Mouse (Mus musculus): Measurements from ENCODE around the gene Naaladl1.

Naaladl1 gene

DNA sequence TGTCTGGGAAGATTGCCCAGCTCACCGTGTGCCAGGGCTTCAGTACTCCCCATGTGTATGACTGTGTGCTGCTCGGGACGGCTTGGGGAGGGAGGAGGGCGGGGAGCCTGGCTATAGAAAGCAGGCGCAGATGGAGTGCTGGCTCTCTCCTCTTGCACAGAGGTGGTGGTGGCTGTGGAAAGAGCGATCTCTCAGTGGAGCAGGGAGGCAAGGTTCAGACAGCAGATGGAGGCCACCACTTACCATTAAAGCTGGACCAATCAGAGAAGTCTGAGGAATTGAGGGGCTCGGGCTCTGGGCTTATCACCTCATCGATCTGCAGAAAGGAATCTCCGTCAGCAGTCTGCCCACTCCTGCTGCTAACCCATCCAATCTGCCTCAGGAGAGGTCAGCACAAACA lies 23.4 kb upstream of the Naaladl1 start, which contains the start of gene Gm28374:
Gm28374 (minus strand) TSS at position 101 of the 400 bp plus-strand sequence.
- DNase-seq (ENCODE audit: low spot score in 2 of 2): no peak

DNA sequence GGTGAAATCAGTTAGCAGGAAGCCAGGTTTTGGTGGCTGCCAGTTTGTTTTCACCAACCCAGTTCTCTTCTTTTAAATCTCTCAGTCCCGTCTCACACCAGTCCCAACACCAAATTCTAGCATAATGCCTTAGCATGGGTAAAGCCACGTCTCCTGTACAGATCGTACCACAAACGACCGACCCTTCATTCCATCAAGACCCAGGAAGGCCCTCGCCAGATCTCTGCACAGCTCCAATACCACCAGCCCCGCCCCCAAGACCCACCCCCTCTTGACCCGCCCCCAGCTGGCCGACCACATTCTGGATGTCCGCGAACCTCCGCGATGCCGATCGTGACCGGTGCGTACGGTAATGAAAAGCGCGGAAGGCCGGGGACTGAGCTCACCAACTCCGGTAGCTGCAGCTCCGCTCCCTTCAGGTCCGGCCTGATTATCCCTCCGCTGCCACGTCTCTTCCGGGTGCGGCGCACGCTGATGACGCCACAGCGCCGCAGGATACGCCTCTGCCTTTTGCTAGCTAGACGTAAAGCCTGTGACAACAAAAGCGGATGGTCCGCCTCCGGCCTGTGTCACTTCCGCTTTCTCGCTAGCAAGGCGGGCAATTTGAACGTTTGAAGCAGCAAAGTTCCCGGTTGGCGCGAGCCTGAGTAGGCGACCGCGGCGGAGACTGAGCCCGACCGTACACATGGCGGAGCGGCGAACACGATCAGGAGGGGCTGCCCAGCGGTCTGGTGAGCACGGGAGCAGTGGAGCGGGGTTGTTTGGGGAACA lies 20.9 kb upstream of the Naaladl1 start, which contains the start of the genes Zfpl1 and Cdca5:
Zfpl1 (minus strand) TSS at position 479 of the 771 bp plus-strand sequence.
Cdca5 (plus strand) TSS at position 506 of the 771 bp plus-strand sequence.
- DNase-seq (ENCODE audit: low spot score in 2 of 2): peak; percentile 96 to 97

DNA sequence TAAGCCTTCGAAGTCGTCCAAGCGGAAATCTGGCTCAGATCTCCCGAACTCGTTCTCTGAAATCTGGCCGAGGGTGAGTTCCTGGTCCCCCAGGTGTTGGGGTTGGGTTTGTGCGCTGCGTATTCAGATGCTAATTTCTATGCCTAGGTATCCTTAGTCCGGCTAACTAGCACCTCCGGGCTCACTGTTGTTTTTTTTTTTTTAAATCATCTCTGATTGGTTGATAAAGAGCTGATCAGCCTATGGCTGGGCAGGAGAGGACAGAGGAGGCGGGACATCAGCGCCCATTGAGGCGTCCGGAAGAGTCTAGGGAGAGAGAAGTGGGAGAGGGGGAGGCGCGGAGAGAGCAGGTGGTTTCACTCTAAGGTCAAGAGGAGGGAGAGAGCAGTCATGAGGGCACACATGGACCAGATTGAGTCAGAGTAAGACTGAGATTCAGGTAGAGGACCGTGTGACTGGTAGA lies 20.1 kb upstream of the Naaladl1 start:
- peak in 1 of 2 experiments; percentile 48 for DNase-seq (ENCODE audit: low spot score in 2 of 2)

DNA sequence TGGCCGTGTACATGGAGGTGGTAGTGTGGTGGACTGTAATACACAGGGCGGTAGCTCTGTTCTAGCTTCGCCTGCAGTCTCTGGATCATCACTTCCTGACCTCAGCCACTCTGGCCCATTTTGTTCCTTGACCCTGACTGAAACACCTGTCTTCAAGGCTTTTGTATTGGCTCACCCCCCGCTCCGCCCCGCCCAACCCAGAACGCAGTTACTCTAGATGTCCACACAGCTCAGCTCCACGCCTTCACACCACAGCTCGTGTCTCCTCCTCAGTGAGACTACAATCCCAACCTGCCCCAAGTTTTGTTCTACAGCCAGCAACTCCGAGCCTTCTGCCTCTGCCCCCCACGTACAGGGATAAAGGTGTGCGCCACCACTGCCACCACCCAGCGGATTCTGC lies 16.7 kb upstream of the Naaladl1 start:
- DNase-seq (ENCODE audit: low spot score in 2 of 2): no peak

DNA sequence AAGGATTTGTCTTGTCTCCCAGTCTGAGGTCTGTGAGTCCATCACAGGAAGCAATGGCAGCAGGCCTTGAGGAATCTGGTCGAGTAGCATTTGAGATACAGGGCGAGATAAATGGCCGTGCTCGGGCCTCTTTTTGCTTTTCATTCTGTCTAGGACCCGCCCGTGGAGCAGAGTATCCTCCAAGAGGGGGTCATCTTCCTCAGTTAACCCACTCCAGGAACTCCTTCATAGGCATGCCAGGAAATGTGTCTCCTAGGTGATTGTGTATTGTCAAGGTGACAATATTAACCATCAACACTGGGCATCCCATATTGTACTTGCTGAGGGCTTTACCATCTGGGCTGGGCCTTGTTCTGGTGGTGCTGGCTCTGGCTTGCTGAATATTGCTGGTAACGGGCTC lies 11.5 kb upstream of the Naaladl1 start, which contains the start of gene AC131692.1:
AC131692.1 (plus strand) TSS at position 301 of the 400 bp plus-strand sequence.
- DNase-seq (ENCODE audit: low spot score in 2 of 2): no peak

DNA sequence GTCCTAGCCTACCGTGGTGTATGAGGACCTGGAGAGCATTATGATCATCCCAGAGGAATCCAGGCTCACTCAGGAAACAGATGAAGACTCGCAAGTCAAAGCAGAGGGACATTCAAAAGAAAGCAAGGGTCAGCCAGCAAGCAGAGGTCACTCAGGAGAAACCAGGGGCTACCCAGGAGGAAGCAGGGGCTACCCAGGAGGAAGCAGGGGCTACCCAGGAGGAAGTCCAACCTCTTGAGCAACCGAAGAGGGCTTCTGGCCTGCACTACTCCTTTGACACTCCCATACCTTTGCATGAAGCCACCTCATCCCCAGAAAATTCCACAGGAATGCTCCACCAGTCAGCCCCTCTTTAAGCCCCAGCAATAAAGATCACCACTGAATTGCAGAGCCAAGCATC lies 7.7 kb upstream of the Naaladl1 start:
- no peak for DNase-seq (ENCODE audit: low spot score in 2 of 2)

DNA sequence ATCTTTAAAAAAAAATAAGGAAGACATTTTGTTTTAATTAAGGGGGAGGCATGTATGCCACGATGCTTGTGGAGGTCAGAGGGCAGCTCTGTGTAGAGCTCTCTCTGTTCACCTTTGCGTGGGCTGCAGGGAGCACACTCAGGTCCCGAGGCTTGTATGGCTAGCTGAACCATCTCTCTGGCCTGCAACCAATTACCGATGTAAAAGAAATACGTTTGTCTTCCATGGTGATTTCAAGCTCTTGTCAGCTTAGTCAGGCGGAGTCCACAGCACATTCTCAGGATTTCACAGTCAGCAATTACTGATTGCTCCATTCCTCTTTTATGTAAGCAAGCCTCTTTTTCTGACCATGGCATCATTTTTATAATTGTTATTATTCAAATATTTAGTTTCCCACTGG lies 4.4 kb upstream of the Naaladl1 start:
- no peak for DNase-seq (ENCODE audit: low spot score in 2 of 2)

DNA sequence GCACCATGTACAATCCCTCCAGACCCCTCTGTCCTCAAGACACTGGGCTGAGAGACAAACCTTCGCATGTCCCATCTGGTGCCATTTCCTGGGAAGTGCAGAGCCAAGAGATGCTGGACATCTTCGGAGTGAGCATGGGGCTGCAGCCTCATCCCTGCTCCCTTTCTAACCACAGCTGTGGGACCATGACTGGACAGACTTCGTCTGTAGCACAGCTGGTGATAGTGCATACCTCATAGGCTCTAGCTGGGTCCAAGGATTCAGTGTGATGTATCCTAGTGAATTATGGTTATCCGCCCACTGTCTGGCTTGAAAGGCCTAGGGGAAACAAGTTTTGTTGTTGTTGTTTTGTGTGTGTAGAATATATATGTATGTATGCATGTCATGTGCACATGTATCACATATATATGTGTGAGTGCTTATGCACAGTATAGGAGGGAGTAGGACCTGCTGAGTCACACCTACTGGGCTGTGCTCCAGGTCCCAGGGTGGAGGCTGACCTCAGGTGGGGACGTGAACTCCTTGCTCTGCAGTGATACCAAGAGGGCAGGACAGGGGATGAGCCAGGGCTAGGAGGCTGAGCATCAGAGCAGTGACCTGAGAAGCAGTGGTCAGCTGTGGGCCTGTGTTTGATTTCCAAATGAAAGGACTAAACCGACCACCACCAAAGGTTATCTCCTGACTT lies 3.3 kb upstream of the Naaladl1 start:
- no peak for DNase-seq (ENCODE audit: low spot score in 2 of 2)

DNA sequence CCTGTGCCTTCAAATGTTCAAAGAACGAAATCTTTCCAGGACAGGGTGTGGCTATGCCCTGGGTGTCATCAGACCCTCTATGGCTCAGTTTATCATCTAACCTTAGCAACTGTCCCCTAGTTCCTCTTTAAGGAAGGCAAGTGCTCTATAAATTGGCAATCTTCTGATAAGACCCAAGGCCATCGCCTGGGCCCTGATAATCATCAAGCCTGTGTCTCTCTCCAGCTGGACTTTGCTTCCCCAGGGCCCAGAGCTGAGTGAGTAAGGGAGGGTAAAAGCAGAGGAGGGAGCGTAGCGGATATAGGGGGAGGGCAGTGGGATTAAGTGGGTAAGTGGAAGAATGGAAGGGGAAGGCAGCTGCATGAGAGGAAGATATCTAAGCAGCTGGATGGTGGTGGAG lies 1.1 kb upstream of the Naaladl1 start:
- DNase-seq (ENCODE audit: low spot score in 2 of 2): no peak

DNA sequence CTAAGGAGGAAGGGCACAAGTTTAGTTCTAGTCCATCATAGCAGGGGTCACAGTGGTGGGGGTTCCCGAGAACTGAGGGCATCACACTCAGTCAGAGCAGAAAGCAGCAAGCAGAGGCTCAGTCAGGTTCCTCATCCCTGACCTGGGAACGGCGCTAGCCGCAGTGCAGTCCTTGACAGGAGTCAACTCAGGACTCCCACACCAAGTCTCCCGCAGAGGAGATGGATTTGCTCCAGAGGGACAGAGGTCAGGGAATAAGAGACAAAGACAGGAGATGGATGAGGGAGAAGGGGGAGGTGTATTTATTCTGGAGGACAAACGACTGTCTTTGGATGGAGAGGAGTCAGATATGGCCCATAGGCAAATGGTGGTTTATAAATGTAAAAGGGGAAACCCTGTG lies 7.5 kb downstream of the Naaladl1 start:
- DNase-seq (ENCODE audit: low spot score in 2 of 2): no peak

DNA sequence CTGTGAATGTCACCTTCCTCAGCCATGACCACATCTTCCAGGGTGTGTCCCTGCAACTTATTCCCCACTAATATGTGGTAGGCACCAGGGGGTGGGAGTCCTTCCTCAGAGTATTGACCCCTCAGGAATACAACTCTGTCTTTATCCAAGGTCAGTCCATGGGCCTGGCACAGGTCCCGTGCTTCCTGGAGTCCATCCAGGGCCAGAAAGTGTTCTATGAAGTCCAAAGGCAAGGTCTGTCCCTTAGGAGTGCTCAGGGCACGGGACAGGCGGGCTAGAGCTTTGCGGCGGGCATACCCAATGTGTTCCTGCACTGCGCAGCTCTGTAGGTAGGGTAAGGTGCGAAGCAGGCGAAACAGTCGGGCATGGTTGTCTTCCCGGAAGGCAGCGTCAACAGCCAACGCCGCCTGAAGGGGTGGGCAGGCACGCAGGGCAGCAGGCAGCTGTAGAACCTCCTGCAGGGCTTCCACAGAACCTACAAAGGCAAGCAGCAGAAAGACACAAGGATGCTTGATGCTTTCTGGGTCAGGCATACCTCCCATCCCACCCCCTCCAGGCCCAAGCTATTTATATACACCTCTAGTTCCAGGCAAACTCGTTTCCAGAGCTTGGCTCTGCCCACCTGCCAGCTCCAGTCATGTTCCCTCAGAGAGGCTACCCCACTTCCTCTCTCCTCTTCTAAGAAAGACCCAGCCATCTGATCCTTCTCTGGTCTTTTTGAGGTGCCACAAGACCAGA lies 10.7 kb downstream of the Naaladl1 start:
- DNase-seq (ENCODE audit: low spot score in 2 of 2): no peak

DNA sequence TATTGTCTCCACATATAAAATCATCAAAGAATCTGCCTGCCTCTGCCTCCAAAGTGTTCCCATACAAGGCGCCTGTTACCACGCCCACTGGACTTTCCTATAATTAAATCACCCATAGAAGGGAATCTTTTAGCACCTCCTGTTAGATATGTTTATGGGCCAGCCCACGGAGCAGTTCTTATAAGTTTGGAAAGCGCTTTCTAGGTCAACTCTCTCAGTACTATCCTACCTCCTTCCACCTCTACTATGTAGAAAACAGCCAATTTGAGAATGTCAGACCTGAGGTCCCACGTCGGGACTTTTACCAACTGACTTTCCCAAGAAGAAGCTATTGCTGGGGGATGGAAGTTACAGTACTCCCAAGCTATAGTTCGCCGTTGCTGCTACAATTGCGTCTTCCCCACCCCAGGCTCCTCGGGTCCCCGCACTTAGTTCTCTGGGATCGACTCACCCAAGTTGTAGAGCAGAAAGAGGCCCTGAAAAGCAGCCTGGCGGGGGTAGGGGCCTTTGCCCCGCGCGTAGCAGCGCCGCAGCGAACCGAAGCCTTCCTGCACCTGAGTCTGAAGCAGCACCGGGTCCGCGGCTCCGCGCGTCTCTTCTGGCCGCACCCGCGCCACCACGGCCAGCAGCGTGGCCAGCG lies 11.9 kb downstream of the Naaladl1 start:
- no peak for DNase-seq (ENCODE audit: low spot score in 2 of 2)

DNA sequence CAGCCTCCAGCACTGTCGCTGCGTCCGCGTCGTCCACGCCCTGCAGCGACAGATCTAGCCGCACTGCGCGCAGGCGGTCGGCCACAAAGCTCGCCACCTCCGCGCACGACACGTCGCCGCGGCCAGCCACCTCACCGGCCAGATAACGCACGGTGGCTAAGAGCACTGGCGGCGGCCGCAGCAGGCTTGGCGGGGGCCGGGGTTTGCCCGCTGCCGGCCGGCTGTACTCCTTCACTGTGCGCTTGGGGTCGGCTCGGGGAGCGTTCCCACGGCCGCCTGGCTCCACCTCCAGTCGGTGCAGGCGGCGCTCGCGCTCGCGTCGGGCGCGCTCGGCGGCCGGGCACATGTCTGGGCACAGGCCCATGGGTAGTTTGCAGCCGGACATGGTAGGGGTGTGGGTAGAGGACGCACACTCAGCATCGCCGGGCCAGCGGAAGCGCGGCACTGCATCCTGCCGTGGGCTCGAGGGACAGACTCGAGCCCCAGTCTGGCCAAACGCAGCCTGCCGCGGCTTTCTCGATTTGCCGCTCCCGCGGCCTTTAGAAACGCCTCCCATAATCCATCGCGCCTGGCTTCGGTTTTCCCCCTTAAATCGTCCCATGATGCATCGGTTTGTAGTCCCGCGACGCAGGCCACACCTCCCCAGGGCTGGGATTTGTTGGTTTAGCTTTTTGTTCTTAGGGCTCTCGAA lies 12.5 kb downstream of the Naaladl1 start, which contains the start of gene Sac3d1:
Sac3d1 (minus strand) TSS at position 665 of the 691 bp plus-strand sequence.
- peak; percentile 81 to 86 for DNase-seq (ENCODE audit: low spot score in 2 of 2)

DNA sequence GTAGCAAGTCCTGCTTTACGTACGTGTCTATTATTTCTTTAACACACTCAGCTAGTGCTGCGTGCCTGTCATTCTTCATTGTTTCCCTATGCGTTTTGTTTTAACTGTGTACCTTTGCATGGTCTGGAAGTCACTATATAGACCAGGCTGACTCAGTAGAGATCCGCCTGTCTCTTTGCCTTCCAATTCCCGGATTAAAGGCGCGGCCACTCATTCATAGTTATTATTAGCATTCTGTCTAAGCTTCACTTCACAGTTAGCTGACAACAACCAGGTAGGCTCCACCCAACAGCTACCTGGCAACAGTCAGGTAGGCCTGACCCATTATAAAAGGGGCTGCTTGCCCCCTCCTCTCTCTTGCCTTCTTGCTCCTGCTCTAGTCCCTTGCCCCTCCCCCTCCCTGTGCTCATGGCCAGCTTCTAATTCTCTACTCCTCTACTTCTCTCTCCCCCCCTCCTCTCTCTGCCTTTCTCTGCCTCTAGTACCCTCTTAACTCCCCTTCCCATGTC lies 13.1 kb downstream of the Naaladl1 start:
- no peak for DNase-seq (ENCODE audit: low spot score in 2 of 2)

DNA sequence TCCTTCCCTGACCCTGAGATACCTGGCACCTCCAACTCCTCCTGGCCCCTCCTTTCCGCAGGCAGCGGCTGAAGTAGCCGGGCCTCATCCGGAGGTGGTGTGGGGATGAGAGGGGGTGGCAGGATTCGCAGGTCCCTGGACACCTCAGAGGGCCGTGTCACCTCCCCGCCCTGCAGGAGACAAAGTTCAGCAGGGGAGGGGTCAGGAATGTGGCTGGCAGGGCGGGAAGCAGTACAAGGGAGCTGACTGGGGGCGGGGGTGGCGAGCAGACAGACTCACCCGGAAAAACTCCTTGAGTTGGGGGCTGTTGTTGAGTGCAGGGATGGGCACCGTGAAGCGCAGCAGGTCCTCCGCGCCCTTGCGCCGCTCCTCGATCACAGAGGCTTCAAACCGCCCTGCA lies 16.2 kb downstream of the Naaladl1 start:
- DNase-seq (ENCODE audit: low spot score in 2 of 2): no peak

DNA sequence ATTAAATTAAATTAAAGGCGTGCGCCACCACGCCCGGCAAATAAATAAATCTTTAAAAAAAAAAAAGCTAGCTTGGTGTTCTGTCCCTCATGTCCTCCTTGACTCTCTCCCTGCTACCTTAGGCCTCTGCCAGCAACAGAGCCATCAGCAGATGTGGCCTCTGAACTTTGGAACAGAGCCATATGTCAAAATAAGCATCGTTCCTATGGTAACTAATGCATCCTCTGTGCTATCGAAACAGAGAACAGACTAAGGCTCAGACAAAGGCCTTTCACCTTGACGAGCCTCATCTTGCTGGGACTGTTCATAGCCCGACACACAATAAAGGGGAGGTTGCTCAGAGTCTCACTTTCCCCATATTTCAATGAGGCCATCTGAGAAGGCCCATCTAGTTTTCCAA lies 17.7 kb downstream of the Naaladl1 start:
- DNase-seq (ENCODE audit: low spot score in 2 of 2): no peak

DNA sequence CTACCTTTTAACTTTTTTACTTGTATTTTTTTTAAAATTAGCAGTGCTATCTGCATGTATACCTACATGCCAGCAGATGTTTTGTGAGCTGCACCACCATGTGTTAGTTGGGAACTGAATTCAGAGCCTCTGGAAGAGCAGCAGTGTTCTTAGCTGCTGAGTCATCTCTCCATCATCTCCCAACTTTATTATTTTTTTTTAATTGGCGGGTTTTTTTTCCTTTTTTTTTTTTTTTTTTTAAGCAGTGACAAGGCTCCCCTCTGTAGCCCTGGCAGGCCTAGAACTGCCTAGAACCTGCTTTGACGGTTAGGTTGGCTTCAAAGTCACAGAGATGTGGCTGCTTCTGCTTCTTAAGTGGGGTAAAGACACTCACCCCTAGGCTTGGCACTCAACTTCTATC lies 19.3 kb downstream of the Naaladl1 start:
- DNase-seq (ENCODE audit: low spot score in 2 of 2): no peak

DNA sequence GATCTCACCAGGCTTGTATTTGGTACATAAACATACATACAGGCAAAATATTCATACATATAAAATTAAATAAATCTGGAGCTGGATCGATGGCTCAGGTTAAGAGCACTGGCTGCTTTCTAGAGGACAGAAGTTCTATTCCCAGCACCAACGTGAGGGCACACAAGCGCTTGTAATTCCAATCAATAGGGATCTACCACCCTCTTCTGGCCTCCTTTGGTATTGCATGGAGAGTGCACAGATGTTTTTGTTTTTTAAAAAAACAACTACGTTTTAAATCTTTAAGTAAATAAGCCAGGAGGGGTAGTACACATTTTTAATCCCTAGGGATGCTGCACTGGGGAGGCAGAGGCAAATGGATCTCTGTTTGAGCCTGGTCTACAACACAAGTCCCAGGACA lies 20.7 kb downstream of the Naaladl1 start:
- DNase-seq (ENCODE audit: low spot score in 2 of 2): no peak

DNA sequence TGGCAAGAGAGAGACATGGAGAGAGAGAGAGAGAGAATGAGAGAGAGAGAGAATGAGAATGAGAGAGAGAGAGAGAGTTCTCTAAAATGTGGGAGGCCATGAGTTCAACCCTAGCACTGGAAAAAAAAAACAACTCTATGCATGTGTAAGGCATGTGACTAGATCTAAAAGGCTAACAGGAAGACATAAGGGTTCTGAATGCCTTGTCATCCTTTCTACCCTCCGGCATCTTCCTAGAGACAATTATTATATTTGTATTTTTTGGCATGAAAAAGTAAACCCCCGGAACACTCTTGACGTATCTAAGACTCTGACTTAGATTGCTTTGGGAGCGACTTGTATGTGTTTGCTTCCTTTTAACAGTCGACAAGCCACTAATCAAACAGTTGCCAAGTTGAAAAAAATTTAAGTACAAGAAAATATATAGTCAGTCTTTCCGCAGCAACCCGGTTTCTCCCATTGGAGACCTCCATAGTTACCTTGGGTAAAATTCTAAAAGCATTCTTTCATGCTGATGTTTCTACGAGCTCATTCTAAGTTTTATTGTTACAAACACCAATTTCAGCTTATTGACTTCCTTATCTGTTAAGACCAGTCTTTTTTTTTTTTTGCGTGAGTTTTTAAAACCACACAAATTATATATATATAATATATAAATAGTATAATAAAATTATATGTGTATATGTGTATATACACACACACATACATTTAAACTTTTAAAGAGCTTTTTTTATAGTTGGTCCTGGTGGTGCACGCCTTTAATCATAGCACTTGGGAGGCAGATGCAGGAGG lies 21.4 kb downstream of the Naaladl1 start:
- DNase-seq (ENCODE audit: low spot score in 2 of 2): no peak

Data from frontal cortex, postnatal 10 days (tissue).